Mouse (Mus musculus) cerebellum, adult 2 months (tissue): ENCODE measurements around the gene Gen1.

Experiments
- CTCF ChIP-seq: fragments of 200-500 bp; IDR thresholded peaks from 2 replicates; pipeline ENCODE4 v1.5.1; 2011; ENCODE audit warnings: low read depth, mild to moderate bottlenecking, control low read depth, low read length, moderate library complexity, borderline replicate concordance; ENCODE audit not compliant: insufficient read depth
- POLR2A ChIP-seq: fragments of 200-500 bp; IDR thresholded peaks from 2 replicates; pipeline ENCODE4 v1.6.1; 2011; ENCODE audit warnings: low read length, control low read depth, borderline replicate concordance; ENCODE audit not compliant: insufficient read depth

- no peak for TF ChIP-seq POLR2A
- no peak for TF ChIP-seq CTCF
Observed at GRCm38 (mm10) chr12:11264895-11265294, 706 bp downstream of the Gen1 start.
